Mouse (Mus musculus) myocyte (in vitro differentiated cells): Measurements from ENCODE around the gene Ppp1r12c. TPM values are rescaled to one million over a fixed set of nuclear protein-coding genes. Genes with fewer than 3 reads are reported as not detected.

Source experiments
- H3K27me3 ChIP-seq: one replicate; pipeline ENCODE4 v1.6.1; 2011; ENCODE audit not compliant: control insufficient read depth, insufficient read depth, insufficient read length
- H3K36me3 ChIP-seq: one replicate; pipeline ENCODE4 v1.6.1; 2011; ENCODE audit not compliant: control insufficient read depth, insufficient read depth
- H3K4me2 ChIP-seq: one replicate; pipeline ENCODE4 v1.6.1; 2011; ENCODE audit warnings: low read depth, control low read depth
- H3K4me3 ChIP-seq: one replicate; pipeline ENCODE4 v1.5.1; 2011; ENCODE audit warnings: mild to moderate bottlenecking, control low read depth, moderate library complexity
- H3K79me2 ChIP-seq: one replicate; pipeline ENCODE4 v1.6.1; 2011; ENCODE audit not compliant: control insufficient read depth, insufficient read depth
- H3ac ChIP-seq: one replicate; pipeline ENCODE4 v1.6.1; 2011; ENCODE audit not compliant: control insufficient read depth, insufficient read length
- CEBPB ChIP-seq: IDR thresholded peaks from 2 replicates; pipeline ENCODE4 v1.6.1; 2011; ENCODE audit warnings: mild to moderate bottlenecking, moderate library complexity; ENCODE audit not compliant: poor library complexity, insufficient read depth, severe bottlenecking
- E2F4 ChIP-seq: IDR thresholded peaks from one replicate; pipeline ENCODE4 v1.6.1; 2011; ENCODE audit warnings: mild to moderate bottlenecking, control low read depth, moderate library complexity; ENCODE audit not compliant: insufficient read depth
- MAX ChIP-seq: IDR thresholded peaks from one replicate; pipeline ENCODE4 v1.6.1; 2011; ENCODE audit warnings: low read depth, mild to moderate bottlenecking, control low read depth
- MYOD1 ChIP-seq, 3 experiments: IDR thresholded peaks; one replicate each; pipeline ENCODE4 v1.6.1; 2011; ENCODE audit warnings: control low read depth in 2 of 3, low read depth in 2 of 3, mild to moderate bottlenecking in 2 of 3, moderate library complexity in 1 of 3; ENCODE audit not compliant: insufficient read length in 2 of 3, control insufficient read depth in 1 of 3
- MYOG ChIP-seq, 3 experiments: IDR thresholded peaks; one replicate each; pipeline ENCODE4 v1.6.1; 2011; ENCODE audit warnings: control low read depth in 2 of 3, low read depth in 2 of 3, mild to moderate bottlenecking in 2 of 3; ENCODE audit not compliant: insufficient read length in 2 of 3, control insufficient read depth in 1 of 3, insufficient read depth in 1 of 3
- POLR2A ChIP-seq: IDR thresholded peaks from one replicate; pipeline ENCODE4 v1.6.1; 2011; ENCODE audit warnings: low read depth, mild to moderate bottlenecking, control low read depth, moderate library complexity; ENCODE audit not compliant: insufficient read length
- POLR2AphosphoS2 ChIP-seq: IDR thresholded peaks from one replicate; pipeline ENCODE4 v1.6.1; 2011; ENCODE audit warnings: low read depth, control low read depth; ENCODE audit not compliant: insufficient read length
- REST ChIP-seq: IDR thresholded peaks from one replicate; pipeline ENCODE4 v1.6.1; 2011; ENCODE audit warnings: mild to moderate bottlenecking, control low read depth, moderate library complexity; ENCODE audit not compliant: insufficient read depth, insufficient read length
- SRF ChIP-seq: IDR thresholded peaks from one replicate; pipeline ENCODE4 v1.6.1; 2011; ENCODE audit warnings: low read depth; ENCODE audit not compliant: control insufficient read depth, insufficient read length
- TCF12 ChIP-seq: IDR thresholded peaks from one replicate; pipeline ENCODE4 v1.6.1; 2011; ENCODE audit warnings: mild to moderate bottlenecking, control low read depth; ENCODE audit not compliant: poor library complexity, insufficient read depth, severe bottlenecking
- TCF3 ChIP-seq: IDR thresholded peaks from one replicate; pipeline ENCODE4 v1.6.1; 2011; ENCODE audit warnings: low read depth, control low read depth; ENCODE audit not compliant: insufficient read length
- USF1 ChIP-seq: IDR thresholded peaks from one replicate; pipeline ENCODE4 v1.6.1; 2011; ENCODE audit warnings: low read depth, mild to moderate bottlenecking, control low read depth, moderate library complexity
- polyA plus RNA-seq: library from polyadenylated mRNA; unstranded; fragments of >200 nt; fragmentation: generic; extraction: Trizol; gene quantifications from one replicate; pipeline ENCODE4 v1.2.1, GENCODE M21; 2012; ENCODE audit warnings: missing spikeins

Ppp1r12c gene
- polyA plus RNA-seq, 1 experiment: 39.0 TPM

GRCm38 (mm10) chr7:4478021-4478795 lies 23.3 kb downstream of the Ppp1r12c start:
- no peaks in the 10 kb centered on the region for H3K36me3 ChIP-seq
- H3ac ChIP-seq: no peak overlapping the region
- H3K79me2 ChIP-seq: no peaks in the 10 kb centered on the region
- H3K4me2 ChIP-seq: peak overlapping the region; percentile 93
- peak overlapping the region; percentile 20 for H3K4me3 ChIP-seq
- TF ChIP-seq POLR2AphosphoS2 (peak; percentile 61), POLR2A (peak; percentile 48), SRF (peak; percentile 64), MYOG (IDR thresholded peaks at IDR 0.05; ENCODE audit: control insufficient read depth in 1 of 3, insufficient read depth in 1 of 3, insufficient read length in 2 of 3, low read depth in 2 of 3) (no peak)
- peaks cover 9% of the 10 kb centered on the region for H3K27me3 ChIP-seq

GRCm38 (mm10) chr7:4473940-4474339 lies 27.5 kb downstream of the Ppp1r12c start:
- TF ChIP-seq TCF12 (no peak), TCF3 (no peak), USF1 (no peak), POLR2A (no peak), SRF (no peak), MYOD1 (IDR thresholded peaks at IDR 0.05; ENCODE audit: control insufficient read depth in 1 of 3, insufficient read length in 2 of 3, low read depth in 2 of 3) (no peak), POLR2AphosphoS2 (no peak), E2F4 (no peak), CEBPB (no peak), MYOG (IDR thresholded peaks at IDR 0.05; ENCODE audit: control insufficient read depth in 1 of 3, insufficient read depth in 1 of 3, insufficient read length in 2 of 3, low read depth in 2 of 3) (no peak), MAX (no peak), REST (no peak)
- Histone ChIP-seq H3K79me2 (no peaks in the 10 kb centered on the region), H3K4me2 (no peak overlapping the region), H3K27me3 (peaks cover 28% of the 10 kb centered on the region), H3K36me3 (no peaks in the 10 kb centered on the region), H3ac (no peak overlapping the region), H3K4me3 (no peak overlapping the region)

GRCm38 (mm10) chr7:4471179-4471555 lies 30.3 kb downstream of the Ppp1r12c start:
- H3K27me3 ChIP-seq: peaks cover 28% of the 10 kb centered on the region
- TF ChIP-seq CEBPB: no peak
- no peak for TF ChIP-seq E2F4
- no peak for TF ChIP-seq POLR2A
- no peak for TF ChIP-seq POLR2AphosphoS2
- no peak for TF ChIP-seq MAX
- TF ChIP-seq REST: no peak
- TF ChIP-seq TCF12: no peak
- no peak for TF ChIP-seq MYOD1 (IDR thresholded peaks at IDR 0.05; ENCODE audit: control insufficient read depth in 1 of 3, insufficient read length in 2 of 3, low read depth in 2 of 3)
- TF ChIP-seq TCF3: no peak
- no peak for TF ChIP-seq SRF
- no peak for TF ChIP-seq MYOG (IDR thresholded peaks at IDR 0.05; ENCODE audit: control insufficient read depth in 1 of 3, insufficient read depth in 1 of 3, insufficient read length in 2 of 3, low read depth in 2 of 3)
- TF ChIP-seq USF1: no peak
- H3K36me3 ChIP-seq: no peaks in the 10 kb centered on the region
- peak overlapping the region; percentile 93 for H3K4me2 ChIP-seq
- H3K4me3 ChIP-seq: peak overlapping the region; percentile 6
- no peak overlapping the region for H3ac ChIP-seq
- no peaks in the 10 kb centered on the region for H3K79me2 ChIP-seq

- peak overlapping the region; percentile 93 for H3K4me2 ChIP-seq
- TF ChIP-seq E2F4 (no peak), MAX (no peak), CEBPB (no peak), SRF (no peak), TCF12 (no peak), MYOD1 (IDR thresholded peaks at IDR 0.05; ENCODE audit: control insufficient read depth in 1 of 3, insufficient read length in 2 of 3, low read depth in 2 of 3) (no peak), POLR2A (no peak), REST (no peak), MYOG (IDR thresholded peaks at IDR 0.05; ENCODE audit: control insufficient read depth in 1 of 3, insufficient read depth in 1 of 3, insufficient read length in 2 of 3, low read depth in 2 of 3) (no peak), TCF3 (no peak), POLR2AphosphoS2 (no peak), USF1 (no peak)
- H3ac ChIP-seq: no peak overlapping the region
- peaks cover 33% of the 10 kb centered on the region for H3K27me3 ChIP-seq
- H3K4me3 ChIP-seq: peak overlapping the region; percentile 6
- H3K79me2 ChIP-seq: no peaks in the 10 kb centered on the region
- no peaks in the 10 kb centered on the region for H3K36me3 ChIP-seq
Observed at GRCm38 (mm10) chr7:4470275-4471178, 31.0 kb downstream of the Ppp1r12c start.
